Mouse (Mus musculus): ENCODE measurements at regions not wholly inside any gene's neighbourhood (a gene's known extent, or its start where the extent isn't known, plus 50 kb on each side); places are given as distances from the start of the nearest gene placed in this dataset.

- Histone ChIP-seq H3K4me3 (ENCODE audit: low read depth, low read length) (no peak overlapping the region), H3K36me3 (ENCODE audit: control insufficient read depth, insufficient read depth, low read length) (no peaks in the 10 kb centered on the region), H3K4me1 (replicated peaks; ENCODE audit: control insufficient read depth, insufficient read depth, low read length) (no peaks in the 10 kb centered on the region), H3K27ac (ENCODE audit: low read depth) (no peak overlapping the region), H3K9me3 (ENCODE audit: control insufficient read depth, low read length) (no peaks in the 10 kb centered on the region), H3K27me3 (replicated peaks; ENCODE audit: control insufficient read depth, insufficient read depth, low read length) (no peaks in the 10 kb centered on the region), H3K9ac (ENCODE audit: low read length) (no peak overlapping the region), H3K4me2 (ENCODE audit: low read length) (no peak overlapping the region)
- DNase-seq (ENCODE audit: low spot score), result no peak
- 82% methylated on average over 10 of the region's 10 CpGs for WGBS
- no peak for ATAC-seq (replicated peaks; ENCODE audit: low FRiP score, low TSS enrichment, low read depth)
Observed at GRCm38 (mm10) chr7:135809167-135809566, 93.0 kb upstream of the Mki67 start.

GRCm38 (mm10) chr7:135809751-135810379, 93.7 kb upstream of the Mki67 start:
- no peak for ATAC-seq (replicated peaks; ENCODE audit: low FRiP score, low TSS enrichment, low read depth)
- 43% methylated on average over 12 of the region's 12 CpGs for WGBS

GRCm38 (mm10) chr7:135810971-135811370, 94.8 kb upstream of the Mki67 start:
- no peaks in the 10 kb centered on the region for H3K27me3 ChIP-seq (replicated peaks; ENCODE audit: control insufficient read depth, insufficient read depth, low read length)
- WGBS, result 81% methylated on average over 9 of the region's 9 CpGs
- H3K4me1 ChIP-seq (replicated peaks; ENCODE audit: control insufficient read depth, insufficient read depth, low read length), result no peaks in the 10 kb centered on the region
- H3K4me3 ChIP-seq (ENCODE audit: low read depth, low read length), result no peak overlapping the region
- H3K9me3 ChIP-seq (ENCODE audit: control insufficient read depth, low read length), result no peaks in the 10 kb centered on the region
- H3K27ac ChIP-seq (ENCODE audit: low read depth), result no peak overlapping the region
- H3K9ac ChIP-seq (ENCODE audit: low read length), result no peak overlapping the region
- no peak overlapping the region for H3K4me2 ChIP-seq (ENCODE audit: low read length)
- DNase-seq (ENCODE audit: low spot score) (no peak), ATAC-seq (replicated peaks; ENCODE audit: low FRiP score, low TSS enrichment, low read depth) (no peak)
- H3K36me3 ChIP-seq (ENCODE audit: control insufficient read depth, insufficient read depth, low read length), result no peaks in the 10 kb centered on the region

More at GRCm38 (mm10) chr7:135809751-135810379, 93.7 kb upstream of the Mki67 start:
- no peak for DNase-seq (ENCODE audit: low spot score)
- H3K4me3 ChIP-seq (ENCODE audit: low read depth, low read length), result no peak overlapping the region
- H3K27me3 ChIP-seq (replicated peaks; ENCODE audit: control insufficient read depth, insufficient read depth, low read length), result no peaks in the 10 kb centered on the region
- no peaks in the 10 kb centered on the region for H3K9me3 ChIP-seq (ENCODE audit: control insufficient read depth, low read length)
- H3K9ac ChIP-seq (ENCODE audit: low read length), result no peak overlapping the region
- H3K36me3 ChIP-seq (ENCODE audit: control insufficient read depth, insufficient read depth, low read length), result no peaks in the 10 kb centered on the region
- no peak overlapping the region for H3K27ac ChIP-seq (ENCODE audit: low read depth)
- H3K4me2 ChIP-seq (ENCODE audit: low read length), result no peak overlapping the region
- H3K4me1 ChIP-seq (replicated peaks; ENCODE audit: control insufficient read depth, insufficient read depth, low read length), result no peaks in the 10 kb centered on the region

- no peak overlapping the region for H3K4me3 ChIP-seq (ENCODE audit: low read depth, low read length)
- DNase-seq (ENCODE audit: low spot score) (no peak), ATAC-seq (replicated peaks; ENCODE audit: low FRiP score, low TSS enrichment, low read depth) (no peak)
- H3K36me3 ChIP-seq (ENCODE audit: control insufficient read depth, insufficient read depth, low read length), result no peaks in the 10 kb centered on the region
- WGBS, result 87% methylated on average over 3 of the region's 3 CpGs
- no peaks in the 10 kb centered on the region for H3K9me3 ChIP-seq (ENCODE audit: control insufficient read depth, low read length)
- H3K9ac ChIP-seq (ENCODE audit: low read length), result no peak overlapping the region
- H3K4me2 ChIP-seq (ENCODE audit: low read length), result no peak overlapping the region
- no peaks in the 10 kb centered on the region for H3K4me1 ChIP-seq (replicated peaks; ENCODE audit: control insufficient read depth, insufficient read depth, low read length)
- H3K27me3 ChIP-seq (replicated peaks; ENCODE audit: control insufficient read depth, insufficient read depth, low read length), result no peaks in the 10 kb centered on the region
- no peak overlapping the region for H3K27ac ChIP-seq (ENCODE audit: low read depth)
Observed at GRCm38 (mm10) chr7:135813616-135814015, 97.5 kb upstream of the Mki67 start.

- Histone ChIP-seq H3K27me3 (replicated peaks; ENCODE audit: control insufficient read depth, insufficient read depth, low read length) (no peaks in the 10 kb centered on the region), H3K9me3 (ENCODE audit: control insufficient read depth, low read length) (no peaks in the 10 kb centered on the region), H3K9ac (ENCODE audit: low read length) (no peak overlapping the region), H3K4me2 (ENCODE audit: low read length) (no peak overlapping the region), H3K4me3 (ENCODE audit: low read depth, low read length) (no peak overlapping the region), H3K4me1 (replicated peaks; ENCODE audit: control insufficient read depth, insufficient read depth, low read length) (no peaks in the 10 kb centered on the region), H3K36me3 (ENCODE audit: control insufficient read depth, insufficient read depth, low read length) (no peaks in the 10 kb centered on the region), H3K27ac (ENCODE audit: low read depth) (no peak overlapping the region)
- ATAC-seq (replicated peaks; ENCODE audit: low FRiP score, low TSS enrichment, low read depth) (no peak), DNase-seq (ENCODE audit: low spot score) (no peak)
- WGBS, result 92% methylated on average over 3 of the region's 3 CpGs
Observed at GRCm38 (mm10) chr7:135816191-135816590, 100.0 kb upstream of the Mki67 start.

GRCm38 (mm10) chr7:135817868-135818267, 101.7 kb upstream of the Mki67 start:
- no peaks in the 10 kb centered on the region for H3K36me3 ChIP-seq (ENCODE audit: control insufficient read depth, insufficient read depth, low read length)
- no peak for ATAC-seq (replicated peaks; ENCODE audit: low FRiP score, low TSS enrichment, low read depth)
- no peak overlapping the region for H3K4me2 ChIP-seq (ENCODE audit: low read length)

GRCm38 (mm10) chr7:135818298-135818697, 102.1 kb upstream of the Mki67 start:
- Histone ChIP-seq H3K4me2 (ENCODE audit: low read length) (no peak overlapping the region), H3K9me3 (ENCODE audit: control insufficient read depth, low read length) (no peaks in the 10 kb centered on the region), H3K4me1 (replicated peaks; ENCODE audit: control insufficient read depth, insufficient read depth, low read length) (no peaks in the 10 kb centered on the region), H3K36me3 (ENCODE audit: control insufficient read depth, insufficient read depth, low read length) (no peaks in the 10 kb centered on the region), H3K27ac (ENCODE audit: low read depth) (no peak overlapping the region), H3K4me3 (ENCODE audit: low read depth, low read length) (no peak overlapping the region), H3K9ac (ENCODE audit: low read length) (no peak overlapping the region), H3K27me3 (replicated peaks; ENCODE audit: control insufficient read depth, insufficient read depth, low read length) (no peaks in the 10 kb centered on the region)
- WGBS, result 75% methylated on average over 3 of the region's 3 CpGs
- DNase-seq (ENCODE audit: low spot score) (no peak), ATAC-seq (replicated peaks; ENCODE audit: low FRiP score, low TSS enrichment, low read depth) (no peak)

More at GRCm38 (mm10) chr7:135817868-135818267, 101.7 kb upstream of the Mki67 start:
- no peak for DNase-seq (ENCODE audit: low spot score)
- H3K4me1 ChIP-seq (replicated peaks; ENCODE audit: control insufficient read depth, insufficient read depth, low read length), result no peaks in the 10 kb centered on the region
- no peak overlapping the region for H3K27ac ChIP-seq (ENCODE audit: low read depth)
- WGBS, result 59% methylated on average over 3 of the region's 3 CpGs
- no peak overlapping the region for H3K9ac ChIP-seq (ENCODE audit: low read length)
- H3K27me3 ChIP-seq (replicated peaks; ENCODE audit: control insufficient read depth, insufficient read depth, low read length), result no peaks in the 10 kb centered on the region
- H3K9me3 ChIP-seq (ENCODE audit: control insufficient read depth, low read length), result no peaks in the 10 kb centered on the region
- H3K4me3 ChIP-seq (ENCODE audit: low read depth, low read length), result no peak overlapping the region

- H3K4me2 ChIP-seq (ENCODE audit: low read length), result no peak overlapping the region
- H3K36me3 ChIP-seq (ENCODE audit: control insufficient read depth, insufficient read depth, low read length), result no peaks in the 10 kb centered on the region
- no peaks in the 10 kb centered on the region for H3K9me3 ChIP-seq (ENCODE audit: control insufficient read depth, low read length)
- DNase-seq (ENCODE audit: low spot score) (no peak), ATAC-seq (replicated peaks; ENCODE audit: low FRiP score, low TSS enrichment, low read depth) (no peak)
- no peaks in the 10 kb centered on the region for H3K4me1 ChIP-seq (replicated peaks; ENCODE audit: control insufficient read depth, insufficient read depth, low read length)
- no peak overlapping the region for H3K27ac ChIP-seq (ENCODE audit: low read depth)
- no peaks in the 10 kb centered on the region for H3K27me3 ChIP-seq (replicated peaks; ENCODE audit: control insufficient read depth, insufficient read depth, low read length)
- WGBS, result 68% methylated on average over 6 of the region's 6 CpGs
- H3K4me3 ChIP-seq (ENCODE audit: low read depth, low read length), result no peak overlapping the region
- H3K9ac ChIP-seq (ENCODE audit: low read length), result no peak overlapping the region
Observed at GRCm38 (mm10) chr7:135823884-135824750, 108.0 kb upstream of the Mki67 start.

Data from intestine, embryonic 14.5 days (tissue).